Mouse (Mus musculus) heart, postnatal 4 days (tissue): ENCODE measurements around the gene B430305J03Rik. TPM values are rescaled to one million over a fixed set of nuclear protein-coding genes. Genes with fewer than 3 reads are reported as not detected.

Experiments used
- DNase-seq: peaks from one replicate; pipeline ENCODE4 v3.0.0; 2021
- total RNA-seq, 2 experiments: library from RNA; stranded (reverse); gene quantifications; 2 replicates each; pipeline ENCODE4 v1.2.3; 2021

B430305J03Rik gene
- total RNA-seq, 2 experiments from 2014 or later: 0.16 to 0.31 TPM

GRCm38 (mm10) chr3:61348036-61348614 lies 17.6 kb downstream of the B430305J03Rik start:
- DNase-seq: no peak

DNA sequence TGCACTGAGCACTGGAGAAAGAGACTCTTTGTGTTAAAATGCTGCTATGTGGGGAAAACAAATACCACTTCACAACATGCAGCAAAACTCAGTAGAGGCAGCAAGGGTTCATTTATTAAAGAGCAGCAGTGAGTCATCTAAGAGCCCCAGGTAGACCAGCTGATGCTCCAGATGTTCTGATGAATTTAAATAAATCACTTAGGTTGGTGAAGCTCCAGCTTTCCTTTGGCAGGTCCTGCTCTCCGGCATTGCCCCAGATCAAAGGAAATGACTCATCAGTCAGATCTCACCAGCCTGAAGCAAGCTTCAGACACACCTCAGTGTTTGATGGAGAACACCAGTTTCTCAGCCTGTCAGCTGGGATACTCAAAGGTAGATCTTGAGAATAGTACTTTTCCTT lies 20.1 kb downstream of the B430305J03Rik start:
- no peak for DNase-seq

DNA sequence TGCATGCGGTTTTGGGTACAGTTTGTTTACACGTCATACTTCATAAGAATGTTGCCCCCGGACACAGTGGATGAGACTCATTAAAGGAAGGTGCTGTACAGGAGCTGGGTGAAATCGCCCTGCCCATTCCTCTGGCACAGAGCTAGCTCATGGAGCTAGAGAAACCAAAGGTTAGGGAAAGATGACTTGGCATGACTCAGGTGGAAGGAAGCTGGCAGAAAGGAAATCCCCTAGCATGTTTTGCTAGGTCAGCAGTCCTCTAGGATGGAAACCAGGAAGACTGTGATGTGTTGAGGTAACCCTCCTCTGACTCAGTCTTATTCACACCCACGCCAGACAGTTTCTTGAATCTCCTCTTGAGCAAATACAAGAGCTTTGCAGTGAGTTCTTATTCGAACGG lies 21.7 kb downstream of the B430305J03Rik start:
- no peak for DNase-seq

DNA sequence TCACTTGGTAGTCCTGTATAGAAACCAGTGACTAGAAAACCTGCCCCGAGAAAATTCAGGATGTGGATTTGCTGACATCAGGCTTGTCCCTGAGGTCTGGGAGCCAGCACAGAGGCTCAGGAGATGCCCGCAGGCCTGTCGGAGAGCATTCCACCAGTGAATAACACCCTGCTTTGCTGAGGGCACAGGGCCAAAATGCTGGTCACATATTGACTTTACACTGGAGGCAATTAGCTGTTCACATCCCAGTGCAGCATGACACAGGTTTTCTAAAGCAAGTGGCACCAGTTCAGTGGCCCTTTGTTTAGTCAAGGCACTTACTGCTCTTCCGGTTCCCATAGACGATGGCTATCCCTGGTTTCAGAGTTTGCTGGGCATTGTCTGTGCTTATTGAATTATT lies 25.4 kb downstream of the B430305J03Rik start:
- DNase-seq: no peak

GRCm38 (mm10) chr3:61337230-61337629 lies 28.5 kb downstream of the B430305J03Rik start:
- no peak for DNase-seq

GRCm38 (mm10) chr3:61336205-61336604 lies 29.5 kb downstream of the B430305J03Rik start:
- no peak for DNase-seq

DNA sequence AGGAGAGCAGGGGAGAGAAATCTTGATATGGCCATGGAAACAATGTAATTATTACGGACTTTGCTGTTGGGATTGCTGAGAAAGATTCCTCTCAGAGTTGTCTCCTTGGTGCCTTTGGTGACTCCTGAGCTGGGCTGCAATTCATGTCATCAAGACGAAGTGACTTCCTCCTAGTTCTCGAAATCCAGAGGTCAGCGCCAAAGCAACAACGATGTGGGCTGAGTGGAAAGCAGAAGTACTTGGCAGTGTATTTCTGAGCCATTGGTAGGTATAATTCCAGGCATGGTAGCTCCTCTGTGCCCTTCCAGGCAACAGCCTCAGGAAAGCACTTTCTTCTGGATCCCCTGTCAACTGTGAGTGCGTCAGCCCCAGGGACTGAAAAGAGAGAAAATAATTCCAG lies 44.1 kb downstream of the B430305J03Rik start:
- DNase-seq: no peak

- DNase-seq: no peak
Measured at GRCm38 (mm10) chr3:61320031-61320430, 45.7 kb downstream of the B430305J03Rik start.

DNA sequence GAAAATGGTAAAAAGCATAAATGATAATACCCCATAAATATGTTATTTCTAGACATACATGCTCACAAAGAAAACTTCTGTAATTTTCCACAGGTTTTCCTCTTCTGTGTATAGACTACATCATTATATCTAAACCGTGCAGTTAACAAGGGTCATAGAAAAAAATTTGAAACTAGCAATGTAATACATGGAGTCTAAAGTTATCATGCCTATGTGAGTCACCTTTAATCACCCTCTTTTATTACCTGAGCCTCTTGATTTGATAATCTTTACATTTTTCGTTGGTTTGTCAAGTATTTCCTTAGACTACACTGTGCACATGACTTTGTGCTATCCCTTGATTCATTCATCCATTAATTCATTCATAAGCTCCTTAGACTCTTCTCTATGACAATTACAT lies 50.7 kb downstream of the B430305J03Rik start:
- DNase-seq: no peak

Other genes with a start within 250 kb of the B430305J03Rik start
- 1 to 10 TPM; 5.5 to 6.4 TPM for gene Rap2b, start 4.3 kb downstream of the B430305J03Rik start, total RNA-seq